Mouse (Mus musculus): ENCODE data around the gene Prkag1.

Gene Prkag1

DNA sequence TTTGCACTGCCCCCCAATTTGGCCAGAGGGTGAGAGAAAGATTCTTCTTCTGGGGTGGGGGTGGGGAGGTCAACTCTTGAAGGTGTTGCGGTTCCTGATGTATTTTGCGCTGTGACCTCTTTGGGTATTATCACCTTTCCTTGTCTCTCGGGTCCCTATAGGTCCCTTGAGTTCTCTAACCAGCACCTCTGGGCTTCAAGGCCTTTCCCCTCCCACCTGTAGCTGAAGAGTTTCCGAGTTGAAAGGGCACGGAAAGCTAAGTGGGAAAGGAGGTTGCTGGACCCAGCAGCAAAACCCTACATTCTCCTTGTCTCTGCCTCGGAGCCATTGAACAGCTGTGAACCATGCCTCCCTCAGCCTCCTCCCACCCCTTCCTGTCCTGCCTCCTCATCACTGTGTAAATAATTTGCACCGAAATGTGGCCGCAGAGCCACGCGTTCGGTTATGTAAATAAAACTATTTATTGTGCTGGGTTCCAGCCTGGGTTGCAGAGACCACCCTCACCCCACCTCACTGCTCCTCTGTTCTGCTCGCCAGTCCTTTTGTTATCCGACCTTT, 38.1 kb downstream of the Prkag1 start:
- DNase-seq (ENCODE audit: low read depth, low spot score) = no peak

DNA sequence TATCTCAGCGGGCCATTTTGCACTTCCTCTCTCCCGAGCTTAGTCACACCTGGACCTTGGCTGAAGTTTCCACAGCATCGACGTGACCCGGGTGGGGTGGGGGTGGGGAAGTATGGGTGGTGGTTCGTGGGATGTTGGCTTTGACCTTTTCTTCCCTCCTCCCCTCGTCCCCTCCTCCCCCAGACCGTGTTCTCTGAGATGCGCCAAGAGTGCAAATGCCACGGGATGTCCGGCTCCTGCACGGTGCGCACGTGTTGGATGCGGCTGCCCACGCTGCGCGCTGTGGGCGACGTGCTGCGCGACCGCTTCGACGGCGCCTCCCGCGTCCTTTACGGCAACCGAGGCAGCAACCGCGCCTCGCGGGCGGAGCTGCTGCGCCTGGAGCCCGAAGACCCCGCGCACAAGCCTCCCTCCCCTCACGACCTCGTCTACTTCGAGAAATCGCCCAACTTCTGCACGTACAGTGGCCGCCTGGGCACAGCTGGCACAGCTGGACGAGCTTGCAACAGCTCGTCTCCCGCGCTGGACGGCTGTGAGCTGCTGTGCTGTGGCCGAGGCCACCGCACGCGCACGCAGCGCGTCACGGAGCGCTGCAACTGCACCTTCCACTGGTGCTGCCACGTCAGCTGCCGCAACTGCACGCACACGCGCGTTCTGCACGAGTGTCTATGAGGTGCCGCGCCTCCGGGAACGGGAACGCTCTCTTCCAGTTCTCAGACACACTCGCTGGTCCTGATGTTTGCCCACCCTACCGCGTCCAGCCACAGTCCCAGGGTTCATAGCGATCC, 38.9 kb downstream of the Prkag1 start:
- DNase-seq (ENCODE audit: low read depth, low spot score) = no peak

DNA sequence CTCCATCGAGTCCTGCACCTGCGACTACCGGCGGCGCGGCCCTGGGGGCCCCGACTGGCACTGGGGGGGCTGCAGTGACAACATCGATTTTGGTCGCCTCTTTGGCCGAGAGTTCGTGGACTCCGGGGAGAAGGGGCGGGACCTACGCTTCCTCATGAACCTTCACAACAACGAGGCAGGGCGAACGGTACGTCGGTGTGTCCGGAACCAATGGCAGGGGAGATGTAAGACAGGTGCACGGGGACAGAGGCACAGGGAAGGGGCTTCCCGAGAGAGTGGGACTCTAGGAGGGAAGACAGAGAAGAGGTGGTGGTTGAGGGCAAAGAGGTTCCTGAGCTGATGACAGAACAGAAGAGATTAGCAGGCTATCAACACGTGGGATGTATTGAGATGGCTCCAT, 39.5 kb downstream of the Prkag1 start:
- DNase-seq (ENCODE audit: low read depth, low spot score) = no peak

DNA sequence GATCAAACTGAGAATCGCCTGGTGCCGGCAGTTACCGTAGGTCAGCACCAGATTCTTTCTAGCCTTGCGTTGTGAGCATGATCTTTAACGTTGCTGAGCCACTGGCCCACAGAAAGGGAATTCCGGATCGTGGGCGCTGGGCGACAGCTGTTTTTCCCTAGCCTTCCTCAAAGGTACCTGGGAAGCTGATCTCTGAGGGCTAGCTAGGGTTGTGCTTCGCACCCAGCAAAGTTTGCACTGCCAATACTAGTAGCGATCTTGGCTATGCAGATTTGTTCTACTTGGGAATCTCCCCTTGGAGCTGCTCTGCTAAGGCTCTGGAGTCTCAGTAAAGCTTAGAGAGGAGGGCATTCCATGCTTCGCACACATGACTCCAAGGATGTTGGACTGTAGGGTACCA, 40.1 kb downstream of the Prkag1 start:
- DNase-seq (ENCODE audit: low read depth, low spot score) = no peak

DNA sequence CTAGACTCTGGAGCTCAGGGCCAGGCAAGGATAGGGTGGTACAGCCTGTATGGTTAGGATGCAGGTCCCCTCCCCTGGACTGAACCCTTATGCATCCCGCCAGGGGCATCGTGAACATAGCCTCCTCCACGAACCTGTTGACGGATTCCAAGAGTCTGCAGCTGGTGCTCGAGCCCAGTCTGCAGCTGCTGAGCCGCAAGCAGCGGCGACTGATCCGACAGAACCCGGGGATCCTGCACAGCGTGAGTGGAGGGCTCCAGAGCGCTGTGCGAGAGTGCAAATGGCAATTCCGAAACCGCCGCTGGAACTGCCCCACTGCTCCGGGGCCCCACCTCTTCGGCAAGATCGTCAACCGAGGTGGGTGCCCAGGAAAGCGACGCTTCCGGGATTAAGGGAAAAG, 40.6 kb downstream of the Prkag1 start:
- no peak for DNase-seq (ENCODE audit: low read depth, low spot score)

DNA sequence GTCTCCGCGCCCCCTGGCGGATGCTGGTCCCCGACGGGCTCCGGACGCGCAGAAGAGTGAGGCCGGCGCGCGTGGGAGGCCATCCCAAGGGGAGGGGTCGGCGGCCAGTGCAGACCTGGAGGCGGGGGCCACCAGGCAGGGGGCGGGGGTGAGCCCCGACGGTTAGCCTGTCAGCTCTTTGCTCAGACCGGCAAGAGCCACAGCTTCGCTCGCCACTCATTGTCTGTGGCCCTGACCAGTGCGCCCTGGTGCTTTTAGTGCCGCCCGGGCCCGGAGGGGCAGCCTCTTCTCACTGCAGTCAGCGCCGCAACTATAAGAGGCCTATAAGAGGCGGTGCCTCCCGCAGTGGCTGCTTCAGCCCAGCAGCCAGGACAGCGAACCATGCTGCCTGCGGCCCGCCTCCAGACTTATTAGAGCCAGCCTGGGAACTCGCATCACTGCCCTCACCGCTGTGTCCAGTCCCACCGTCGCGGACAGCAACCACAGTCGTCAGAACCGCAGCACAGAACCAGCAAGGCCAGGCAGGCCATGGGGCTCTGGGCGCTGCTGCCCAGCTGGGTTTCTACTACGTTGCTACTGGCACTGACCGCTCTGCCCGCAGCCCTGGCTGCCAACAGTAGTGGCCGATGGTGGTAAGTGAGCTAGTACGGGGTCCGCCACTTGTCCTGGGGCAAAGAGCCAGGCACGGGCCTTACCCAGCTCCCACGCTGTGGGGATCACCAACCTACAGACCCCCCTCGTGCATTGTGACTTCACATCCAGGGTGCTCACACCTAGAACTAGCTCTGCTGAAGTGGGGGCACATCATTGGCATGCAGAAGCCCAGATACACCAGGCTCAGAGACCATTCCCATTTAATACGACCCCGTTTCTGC, 41.4 kb downstream of the Prkag1 start, which contains the start of gene Wnt1:
Gene Wnt1 (plus strand): TSS at position 197 of the 875 bp plus-strand sequence.
- DNase-seq (ENCODE audit: low read depth, low spot score) = no peak

DNA sequence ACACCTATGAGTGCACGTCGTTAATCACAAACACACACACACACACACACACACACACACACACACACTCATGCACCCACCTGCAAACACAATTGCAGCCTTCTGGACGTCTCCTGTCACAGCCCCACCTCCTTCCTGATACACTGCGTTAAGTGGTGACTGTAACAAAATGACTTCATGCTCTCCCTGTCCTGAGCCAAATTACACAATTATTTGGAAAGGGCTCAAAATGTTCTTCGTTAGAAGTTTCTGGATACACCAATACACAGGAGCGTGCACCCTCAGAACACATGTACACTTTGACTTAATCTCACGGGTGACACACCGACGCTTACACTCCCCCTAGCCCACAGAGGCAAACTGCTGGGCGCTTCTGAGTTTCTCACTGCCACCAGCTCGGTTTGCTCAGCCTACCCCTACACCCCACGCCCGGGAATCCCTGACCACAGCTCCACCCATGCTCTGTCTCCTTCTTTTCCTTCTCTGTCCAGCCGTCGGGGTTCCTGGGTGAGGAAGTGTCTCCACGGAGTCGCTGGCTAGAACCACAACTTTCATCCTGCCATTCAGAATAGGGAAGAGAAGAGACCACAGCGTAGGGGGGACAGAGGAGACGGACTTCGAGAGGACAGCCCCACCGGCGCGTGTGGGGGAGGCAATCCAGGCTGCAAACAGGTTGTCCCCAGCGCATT, 42.2 kb downstream of the Prkag1 start:
- no peak for DNase-seq (ENCODE audit: low read depth, low spot score)

DNA sequence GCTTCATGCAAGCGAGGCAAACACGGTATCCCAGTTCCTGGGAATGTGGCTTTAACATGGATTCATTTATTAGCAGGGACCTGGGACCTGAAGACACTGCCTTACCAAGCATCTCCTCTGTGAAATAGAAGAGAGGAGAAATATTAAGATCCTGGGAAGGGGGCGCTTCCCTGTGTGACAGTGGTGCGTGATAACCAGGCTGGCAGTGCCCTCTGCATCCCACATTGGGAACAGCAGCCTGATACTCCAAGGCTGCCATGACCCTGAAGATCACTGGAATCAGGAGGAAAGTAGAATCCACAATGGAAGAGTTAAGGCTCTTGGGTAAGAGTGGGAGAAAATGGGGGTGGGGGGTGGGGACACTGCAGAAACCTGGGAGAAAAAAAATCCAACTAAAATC, 43.4 kb downstream of the Prkag1 start:
- no peak for DNase-seq (ENCODE audit: low read depth, low spot score)

DNA sequence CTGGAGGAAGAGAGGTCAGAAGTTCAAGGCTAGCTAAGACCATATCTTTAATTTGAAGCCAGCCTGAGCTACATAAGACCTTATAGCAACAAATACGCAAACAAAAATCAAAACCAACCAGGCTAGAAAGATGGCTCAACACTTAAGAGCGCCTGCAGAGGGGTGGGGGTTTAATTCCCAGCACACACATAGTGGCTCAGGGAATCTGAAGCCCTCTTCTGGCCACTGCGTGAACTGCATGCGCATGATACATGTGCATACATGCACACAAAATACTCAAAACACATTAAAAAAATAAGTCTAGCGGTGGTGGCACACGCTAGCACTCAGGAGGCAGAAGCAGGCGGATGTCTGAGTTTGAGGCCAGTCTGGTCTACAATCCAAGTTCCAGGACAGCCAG, 45.6 kb downstream of the Prkag1 start:
- DNase-seq (ENCODE audit: low read depth, low spot score) = no peak

DNA sequence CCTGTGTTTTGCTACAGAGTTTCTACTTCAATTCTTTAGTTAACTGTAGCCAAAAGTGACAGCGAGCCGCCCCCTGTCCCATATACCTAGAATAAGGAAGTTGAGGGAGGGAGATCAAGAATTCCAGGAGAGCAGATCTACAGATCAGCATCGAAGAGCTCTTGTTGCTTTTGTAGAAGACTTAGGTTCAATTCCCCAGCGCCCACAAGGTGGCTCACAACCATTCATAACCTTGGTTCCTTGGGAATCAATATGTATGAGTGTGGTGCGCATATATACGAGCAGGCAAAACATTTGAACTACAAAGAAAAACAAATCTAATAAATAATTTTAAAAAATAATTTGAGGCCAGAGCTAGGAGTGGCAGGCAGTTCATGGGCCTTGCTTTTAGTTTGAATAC, 50.2 kb downstream of the Prkag1 start:
- DNase-seq (ENCODE audit: low read depth, low spot score) = no peak

DNA sequence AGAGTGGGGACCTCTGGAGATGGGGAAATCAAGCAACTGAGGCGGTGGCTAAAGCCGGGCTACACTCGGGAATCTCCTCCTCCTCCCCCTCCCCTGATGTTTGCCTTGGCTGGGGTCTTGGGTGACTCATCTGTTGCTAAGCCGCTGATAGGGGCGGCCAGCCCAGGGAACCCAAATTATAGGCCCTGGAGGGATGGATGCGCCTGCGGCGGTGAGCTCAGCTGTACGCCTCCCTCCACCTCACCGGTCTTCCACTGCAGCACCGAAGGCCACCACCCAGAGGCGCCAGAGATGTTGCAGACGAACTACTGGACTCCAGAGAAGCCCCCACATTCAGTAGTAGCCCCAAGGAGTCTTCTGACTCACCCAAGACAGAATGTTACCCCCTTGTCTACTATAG, 50.7 kb downstream of the Prkag1 start:
- no peak for DNase-seq (ENCODE audit: low read depth, low spot score)

DNA sequence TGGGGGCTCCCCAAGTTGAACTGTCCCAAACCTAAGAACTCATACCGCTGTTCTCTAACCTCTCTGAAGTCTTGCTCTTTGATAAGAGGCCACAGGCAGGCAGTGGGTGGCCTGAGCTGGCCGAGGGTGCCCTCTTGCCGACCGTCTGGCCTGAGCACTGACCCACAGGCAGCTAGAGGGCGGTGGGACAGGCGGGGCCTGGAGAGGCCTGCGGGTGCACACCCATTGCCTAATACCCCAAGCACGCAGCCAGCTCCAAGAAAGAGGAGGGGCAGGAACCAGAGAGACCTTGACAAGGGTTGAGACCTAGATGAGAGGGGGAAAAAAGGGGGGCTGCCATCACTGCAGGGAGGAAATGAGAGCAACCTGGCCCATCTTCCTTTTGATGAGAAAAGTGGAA, 51.2 kb downstream of the Prkag1 start:
- DNase-seq (ENCODE audit: low read depth, low spot score) = no peak

DNA sequence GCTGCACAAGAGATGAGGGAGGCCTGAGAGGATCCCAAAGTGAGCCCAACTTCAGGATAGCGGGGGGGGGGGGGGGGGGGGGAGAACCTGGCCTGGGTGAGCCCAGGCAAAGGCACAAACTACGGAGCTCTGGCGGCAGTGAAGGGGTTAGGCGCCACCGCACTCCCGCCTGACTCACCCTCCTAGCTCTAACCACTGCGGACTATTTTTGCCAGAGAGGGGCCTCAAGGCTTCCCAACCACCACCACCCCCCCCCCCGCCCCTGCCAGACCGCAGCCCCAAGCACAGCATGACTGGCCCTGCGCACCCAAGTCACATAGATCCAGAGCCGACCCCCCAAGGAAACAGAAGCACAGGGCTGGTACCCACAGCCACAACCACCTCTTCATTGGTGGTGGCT, 52.5 kb downstream of the Prkag1 start:
- DNase-seq (ENCODE audit: low read depth, low spot score) = no peak

DNA sequence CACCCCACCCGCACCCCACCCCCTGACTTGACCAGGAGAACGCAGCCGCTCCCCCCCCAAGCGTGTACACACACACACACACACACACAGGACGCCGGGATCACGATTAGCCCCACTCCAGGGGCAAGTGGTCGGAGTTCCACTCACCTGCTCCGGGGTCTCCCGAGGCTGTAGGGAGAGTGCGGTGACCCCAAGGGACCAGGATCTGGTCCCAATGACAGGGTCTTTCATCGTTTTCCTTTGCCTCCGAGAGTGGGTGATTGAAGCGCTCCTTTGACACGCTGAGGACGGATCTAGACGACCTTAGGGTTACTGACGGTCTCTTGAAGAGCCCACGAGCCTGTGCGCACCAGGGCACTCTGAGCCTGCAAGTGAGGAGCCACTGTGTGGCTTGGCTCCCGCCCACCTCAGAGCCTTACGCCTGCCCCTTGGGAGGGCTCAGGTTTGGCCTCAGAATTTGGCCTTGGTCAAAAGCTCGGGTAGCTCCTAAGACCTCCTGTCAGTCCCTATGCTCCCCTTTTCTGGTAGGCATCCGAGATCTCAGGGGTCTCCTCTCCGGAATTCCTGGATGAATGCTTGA, 53.0 kb downstream of the Prkag1 start:
- DNase-seq (ENCODE audit: low read depth, low spot score) = no peak

DNA sequence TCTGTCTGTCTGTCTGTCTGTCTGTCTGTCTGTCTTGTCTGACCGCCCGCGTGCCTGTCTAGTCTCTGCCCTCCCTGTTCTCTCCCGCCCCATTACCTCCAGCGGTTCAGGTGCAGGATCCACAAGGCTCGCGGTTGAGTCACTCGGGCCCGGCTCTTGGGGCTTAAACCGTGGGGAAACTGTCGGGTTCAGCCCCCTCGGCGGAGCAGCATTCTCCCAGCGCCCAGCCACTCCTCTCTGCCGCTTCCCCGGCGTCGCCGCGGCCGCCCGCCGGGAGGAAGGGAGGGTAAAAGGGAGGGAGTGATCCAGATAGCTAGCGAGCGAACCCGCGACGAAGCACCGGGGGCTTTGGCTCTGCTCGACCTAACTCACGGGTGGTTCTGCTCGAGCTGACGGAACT, 53.6 kb downstream of the Prkag1 start, which contains the start of gene Wnt10b:
Gene Wnt10b (minus strand): TSS at position 389 of the 400 bp plus-strand sequence.
- DNase-seq (ENCODE audit: low read depth, low spot score) = no peak

DNA sequence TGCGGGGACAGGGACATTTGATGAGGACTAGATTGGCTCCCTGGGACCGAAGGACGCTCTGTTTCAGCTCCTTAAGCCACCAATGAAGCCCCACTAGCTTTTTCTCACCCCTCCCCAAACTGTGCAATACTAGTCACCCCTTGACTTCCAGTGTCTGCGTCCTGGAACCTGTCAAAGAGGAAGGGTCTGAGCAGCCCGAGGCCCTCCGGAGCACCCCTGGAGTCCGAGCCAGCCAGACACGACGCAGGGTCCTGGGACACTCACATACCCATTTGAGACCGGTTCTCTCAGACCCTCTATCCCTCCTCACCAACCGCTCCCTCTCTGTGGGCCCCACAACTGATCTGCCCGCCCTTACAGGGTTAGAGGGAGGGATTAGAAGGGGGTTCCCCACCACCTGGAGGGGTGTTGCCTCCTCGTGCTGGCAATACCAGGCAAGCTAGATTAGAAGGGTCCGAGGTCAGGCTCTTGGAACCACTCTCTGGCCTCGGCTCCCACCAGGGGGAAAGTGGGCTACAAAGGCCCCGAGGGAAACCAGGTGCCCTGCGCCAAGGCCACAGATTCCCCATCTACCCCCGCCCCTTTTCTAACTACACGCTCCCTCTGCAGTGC, 54.2 kb downstream of the Prkag1 start:
- no peak for DNase-seq (ENCODE audit: low read depth, low spot score)

DNA sequence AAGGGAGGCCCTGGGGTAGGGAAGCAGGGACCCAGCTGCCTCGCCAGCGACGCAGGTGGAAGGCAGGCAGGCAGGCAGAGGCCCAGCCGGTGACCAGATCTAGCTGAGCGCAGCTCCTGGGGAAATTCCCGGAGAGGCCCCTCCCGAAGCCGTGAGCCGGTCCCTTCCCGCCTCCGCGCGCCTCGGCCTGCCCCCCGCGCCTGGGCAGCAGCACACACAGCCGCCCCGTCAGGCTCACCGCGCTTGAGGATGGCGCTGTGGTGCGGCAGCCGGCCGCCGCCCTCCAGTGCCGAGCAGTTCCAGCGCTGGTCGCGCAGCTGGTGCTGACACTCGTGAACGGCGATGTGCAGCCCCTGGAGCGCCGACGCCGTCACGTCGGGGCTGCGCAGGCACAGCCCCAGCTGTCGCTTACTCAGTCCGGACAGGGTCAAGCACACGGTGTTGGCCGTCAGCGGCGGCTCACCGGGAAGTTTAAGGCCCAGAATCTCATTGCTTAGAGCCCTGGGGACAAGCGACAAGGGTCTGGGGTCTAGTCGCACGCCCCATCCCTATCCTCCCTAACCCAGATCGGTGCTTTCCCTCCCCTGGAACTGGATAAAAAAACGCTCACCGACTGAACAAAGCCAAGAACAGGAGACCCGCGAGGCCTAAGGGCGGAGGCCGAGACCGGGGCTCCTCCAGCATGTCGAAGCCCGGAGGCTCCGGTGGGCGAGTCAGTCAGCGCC, 54.9 kb downstream of the Prkag1 start:
- DNase-seq (ENCODE audit: low read depth, low spot score) = no peak

DNA sequence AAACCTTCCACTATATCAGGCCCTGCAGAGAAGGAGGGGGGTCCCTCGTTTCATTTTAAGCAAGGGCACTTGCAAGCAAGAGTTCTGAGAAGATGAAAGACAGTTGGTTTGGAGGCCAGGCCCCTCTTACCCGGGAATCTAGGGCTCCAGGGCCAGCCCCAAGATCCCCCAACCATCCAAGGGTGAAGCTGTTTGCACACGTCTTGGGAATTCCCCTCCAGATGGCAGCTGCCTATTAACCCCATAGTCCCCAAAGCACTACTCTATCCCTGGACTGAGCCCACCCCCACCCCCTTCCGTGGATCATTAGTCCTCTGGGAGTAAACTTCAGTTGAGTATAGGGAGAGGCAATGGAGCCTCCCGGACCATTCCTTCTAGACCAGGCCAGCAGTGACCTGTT, 55.8 kb downstream of the Prkag1 start:
- no peak for DNase-seq (ENCODE audit: low read depth, low spot score)

DNA sequence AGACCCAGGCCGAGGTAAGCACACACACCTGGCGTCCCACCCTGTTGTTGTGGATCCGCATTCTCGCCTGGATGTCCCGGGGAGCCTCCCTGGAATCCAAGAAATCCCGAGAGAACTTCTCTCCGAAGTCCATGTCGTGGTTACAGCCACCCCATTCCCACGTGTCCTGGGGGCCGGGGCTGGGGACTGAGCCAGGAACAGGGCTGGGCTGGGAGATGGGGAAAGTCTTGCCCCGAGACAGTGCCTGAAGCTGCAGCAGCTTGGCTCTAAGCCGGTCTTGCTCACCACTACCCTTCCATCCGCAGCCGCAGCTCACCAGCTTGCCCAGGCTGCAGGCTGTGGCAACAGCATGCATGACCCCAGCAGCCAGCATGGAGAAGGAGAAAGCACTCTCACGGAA, 57.2 kb downstream of the Prkag1 start:
- DNase-seq (ENCODE audit: low read depth, low spot score) = no peak

DNA sequence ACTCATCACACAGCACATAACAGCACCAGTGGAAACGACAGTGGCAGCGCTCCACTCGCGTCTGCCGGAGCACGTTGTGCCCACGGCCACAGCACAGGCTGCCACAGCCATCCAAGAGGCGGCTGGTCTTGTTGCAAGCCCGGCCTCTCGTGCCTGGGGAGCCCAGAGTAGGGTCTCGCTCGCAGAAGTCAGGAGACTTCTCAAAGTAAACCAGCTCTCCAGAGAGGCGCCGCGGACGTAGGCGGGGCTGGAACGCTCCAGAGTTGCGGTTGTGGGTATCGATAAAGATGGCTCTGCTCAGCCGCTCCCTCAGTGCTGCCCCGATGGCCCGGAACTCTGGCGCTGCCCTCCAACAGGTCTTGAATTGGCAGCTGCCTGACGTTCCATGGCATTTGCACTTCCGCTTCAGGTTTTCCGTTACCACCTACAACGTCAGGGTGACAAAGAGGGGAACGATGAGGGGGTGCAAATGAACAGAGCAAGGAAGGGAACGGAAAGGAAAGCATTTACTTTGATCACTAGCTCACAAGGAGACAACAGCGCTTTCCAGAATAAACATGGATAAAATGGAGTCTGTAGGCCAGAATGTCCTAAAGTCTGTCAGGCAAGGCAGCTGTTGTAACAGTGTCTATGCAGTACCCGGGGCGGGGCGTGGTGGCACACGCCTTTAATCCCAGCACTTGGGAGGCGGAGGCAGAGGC, 58.7 kb downstream of the Prkag1 start:
- DNase-seq (ENCODE audit: low read depth, low spot score) = no peak
